Mouse (Mus musculus): ENCODE results near the gene Ces2a.

Gene Ces2a

GRCm38 (mm10) chr8:104733753-104734152 is at the start of gene Ces2a:
Gene Ces2a, plus strand, starts transcription at chr8:104734003.
- DNase-seq, result no peak

- DNase-seq, result no peak
Observed at GRCm38 (mm10) chr8:104688433-104688832, 45.4 kb upstream of the Ces2a start.

- DNase-seq, result no peak
Observed at GRCm38 (mm10) chr8:104698556-104698955, 35.2 kb upstream of the Ces2a start.

- no peak for DNase-seq
Observed at GRCm38 (mm10) chr8:104701900-104702299, 31.9 kb upstream of the Ces2a start.

DNA sequence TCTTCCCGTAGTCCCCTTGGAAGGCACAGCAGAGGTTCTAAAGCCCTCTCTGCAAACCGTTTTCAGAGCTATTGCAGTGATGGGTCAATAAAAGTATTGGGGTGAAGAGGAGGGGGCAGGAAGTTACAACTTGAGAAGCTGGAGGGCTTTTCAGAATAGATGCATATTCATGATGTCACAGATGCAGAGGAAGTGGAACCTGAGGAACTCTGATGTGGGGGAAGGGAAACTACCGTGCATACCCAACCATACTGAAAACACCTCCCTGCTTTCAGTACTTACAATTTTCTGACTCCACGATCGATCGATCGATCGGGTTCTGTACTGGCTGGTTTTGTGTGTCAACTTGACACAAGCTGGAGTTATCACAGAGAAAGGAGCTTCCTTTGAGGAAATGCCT is 12.6 kb upstream of the Ces2a start:
- DNase-seq, result no peak

DNA sequence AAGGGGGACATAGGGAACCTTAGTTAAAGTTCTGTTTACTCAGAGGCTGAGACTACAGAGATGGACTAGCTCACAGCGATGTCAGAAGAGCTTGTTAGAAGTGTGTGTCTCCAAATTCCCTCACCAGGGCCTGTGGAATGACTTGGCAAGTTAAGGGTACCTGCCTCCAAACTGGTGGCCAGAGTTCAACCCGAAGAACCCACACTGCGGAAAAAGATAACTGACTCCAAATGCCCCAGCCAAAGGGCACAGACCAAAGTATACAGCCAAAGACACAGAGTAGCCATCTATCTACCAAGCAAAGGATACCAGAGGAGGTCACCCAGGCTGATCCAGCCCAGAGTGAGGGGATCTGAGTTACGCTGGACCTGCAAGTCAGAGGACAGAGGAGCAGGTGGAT is 2.4 kb upstream of the Ces2a start:
- no peak for DNase-seq

DNA sequence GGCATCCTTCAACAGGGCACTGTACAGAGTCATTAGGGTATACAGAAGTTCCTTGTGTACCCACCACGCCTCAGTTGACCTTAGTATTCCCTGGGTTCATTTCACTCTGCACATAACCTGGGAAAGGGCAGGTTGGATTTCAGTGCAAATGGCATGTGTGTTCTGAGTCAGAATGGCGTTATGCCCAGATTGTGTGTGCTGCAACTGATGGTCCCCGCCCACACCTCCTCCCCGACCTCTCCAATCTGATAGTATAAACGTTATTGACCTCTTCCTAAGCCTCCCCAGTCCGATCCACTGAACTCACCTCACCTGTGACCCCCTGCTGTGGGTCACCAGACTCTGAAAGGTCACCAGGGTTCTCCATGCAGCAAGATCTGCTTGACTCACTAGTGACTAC is 1.8 kb upstream of the Ces2a start:
- DNase-seq, result no peak

DNA sequence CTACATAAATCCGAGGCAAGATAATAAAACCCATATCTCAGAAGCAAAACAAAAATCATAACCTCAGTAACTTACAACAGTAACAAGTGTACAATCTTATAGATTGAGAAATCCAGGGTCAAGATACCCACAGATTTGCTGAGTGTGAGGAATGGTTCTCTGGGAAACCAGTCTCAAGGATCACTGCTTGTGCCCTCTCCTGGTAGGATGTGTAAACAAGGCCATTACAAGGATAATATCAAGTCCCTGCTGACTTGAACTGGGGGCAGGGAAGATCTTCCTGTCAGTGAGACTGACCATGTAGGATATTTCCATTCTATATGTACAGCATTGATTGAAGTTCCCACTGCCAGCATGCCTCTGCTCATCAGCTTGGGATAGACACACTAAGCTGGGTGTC is 8.2 kb downstream of the Ces2a start:
- DNase-seq, result no peak

DNA sequence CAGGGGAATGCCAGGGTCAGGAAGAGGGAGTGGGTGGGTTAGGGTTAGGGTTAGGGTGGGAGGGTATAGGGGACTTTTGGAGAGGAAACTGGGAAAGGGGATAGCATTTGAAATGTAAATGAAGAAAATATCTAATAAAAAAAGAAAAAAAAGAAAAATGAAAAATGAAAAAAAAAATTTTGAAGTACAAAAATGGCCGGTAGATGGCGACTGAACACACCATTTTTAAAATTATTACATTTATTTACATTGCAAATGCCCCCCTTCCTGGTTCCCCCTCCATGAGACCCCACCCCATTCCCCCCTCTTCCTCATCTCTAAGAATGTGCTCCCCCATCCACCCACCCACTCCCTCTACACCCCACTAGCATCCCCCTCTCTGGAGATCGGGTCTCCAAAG is 9.6 kb downstream of the Ces2a start:
- DNase-seq, result no peak

DNA sequence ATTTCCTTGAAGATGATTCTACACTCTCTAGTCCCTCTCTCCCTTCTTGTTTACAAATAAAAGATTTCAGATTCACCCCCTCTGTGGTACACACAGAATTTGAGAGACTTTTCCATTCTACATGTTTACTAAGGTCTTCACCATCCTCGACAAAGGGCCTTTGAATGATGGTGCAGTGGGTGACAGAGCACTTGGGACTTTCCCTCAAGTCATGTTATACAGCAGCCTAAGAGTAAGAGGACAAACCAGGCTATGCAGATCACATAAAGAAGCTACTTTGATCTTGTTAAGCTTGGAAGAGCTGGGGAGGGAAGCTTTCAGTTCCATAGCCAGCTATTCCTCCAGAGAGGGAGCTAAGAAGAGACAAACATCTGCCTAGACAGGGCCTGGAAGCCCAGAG is 19.0 kb downstream of the Ces2a start:
- no peak for DNase-seq

DNA sequence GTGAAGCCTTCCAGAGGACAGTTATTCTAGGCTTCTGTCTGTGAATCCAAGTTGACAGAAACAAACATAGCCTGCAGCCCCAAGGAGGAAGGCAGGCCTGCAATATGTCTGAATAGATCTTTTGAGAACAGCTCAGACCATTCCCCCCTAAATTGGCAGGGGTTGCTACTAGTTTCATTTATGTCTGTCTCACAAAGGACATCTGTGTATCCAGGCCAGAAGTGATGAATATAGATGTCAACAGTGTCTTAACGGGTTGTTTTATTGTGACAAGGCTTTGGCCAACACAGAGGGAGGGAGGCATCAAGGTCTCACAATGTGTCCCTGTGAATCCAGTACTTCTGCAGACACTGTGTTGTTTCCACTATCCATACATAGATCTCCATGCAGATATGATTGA is 23.8 kb downstream of the Ces2a start:
- no peak for DNase-seq

DNA sequence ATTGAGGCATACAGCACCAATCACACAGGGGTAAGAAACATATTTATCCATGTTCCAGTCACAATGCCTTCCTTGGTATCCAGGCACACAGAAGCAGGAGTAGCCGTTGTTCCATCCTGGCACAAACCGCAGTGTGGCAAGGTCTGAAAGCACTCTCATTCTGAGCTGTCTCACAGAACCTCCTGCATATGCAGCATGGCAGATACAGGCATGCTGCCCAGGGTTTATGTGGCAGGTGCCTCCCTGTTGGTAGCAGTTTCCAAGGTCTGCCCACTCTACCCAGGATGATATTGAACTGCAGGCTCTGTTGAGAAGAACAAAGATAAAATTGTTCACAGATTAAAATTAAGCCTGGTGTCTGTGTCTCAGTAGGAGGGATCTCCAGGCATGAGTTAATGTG is 24.4 kb downstream of the Ces2a start:
- DNase-seq, result no peak

GRCm38 (mm10) chr8:104761126-104761525 is 27.3 kb downstream of the Ces2a start:
- no peak for DNase-seq

- DNase-seq, result no peak
Observed at GRCm38 (mm10) chr8:104766485-104766884, 32.7 kb downstream of the Ces2a start.

GRCm38 (mm10) chr8:104770365-104770764 is 36.6 kb downstream of the Ces2a start:
- DNase-seq, result no peak

GRCm38 (mm10) chr8:104787049-104787448 is 53.2 kb downstream of the Ces2a start:
- no peak for DNase-seq

DNA sequence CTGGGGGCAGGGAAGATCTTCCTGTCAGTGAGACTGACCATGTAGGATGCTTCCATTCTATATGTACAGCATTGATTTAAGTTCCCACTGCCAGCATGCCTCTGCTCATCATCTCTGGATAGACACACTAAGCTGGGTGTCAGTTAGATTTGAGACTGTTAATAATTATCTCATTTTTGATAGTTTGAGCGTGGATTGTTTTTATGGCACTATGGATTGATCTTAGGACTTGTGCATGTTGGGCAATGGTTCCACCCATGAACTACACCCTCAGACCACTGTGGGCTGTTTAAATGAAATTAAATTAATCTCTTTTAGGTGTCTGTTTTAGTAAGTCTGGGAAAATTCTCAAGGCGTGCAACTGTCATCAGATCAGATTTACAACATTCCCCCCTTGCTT is 55.1 kb downstream of the Ces2a start:
- no peak for DNase-seq

- DNase-seq, result peak; percentile 31 to 32
Observed at GRCm38 (mm10) chr8:104789886-104790680, 56.3 kb downstream of the Ces2a start.

Data from B cell, adult 2 months (primary cell).